Mouse (Mus musculus) hindlimb bud, embryonic 11.5 days (tissue): ENCODE data around the gene Tax1bp3.
A peak's percentile ranks its signal among the peaks of the same experiment; 100 is the strongest.

Source experiments
- DNase-seq: peaks from one replicate; pipeline ENCODE4 v3.0.0-alpha.2; 2012; ENCODE audit warnings: low read depth, low spot score; ENCODE audit errors: extremely low spot score

The Tax1bp3 gene

GRCm38 (mm10) chr11:73172186-73172585 is 4.7 kb upstream of the Tax1bp3 start:
- no peak for DNase-seq

GRCm38 (mm10) chr11:73175612-73176011 is 1.3 kb upstream of the Tax1bp3 start:
- no peak for DNase-seq

- no peak for DNase-seq
Measured at GRCm38 (mm10) chr11:73176186-73176585, 697 bp upstream of the Tax1bp3 start.

- no peak for DNase-seq
Measured at GRCm38 (mm10) chr11:73177509-73177875, 609 bp downstream of the Tax1bp3 start.

- DNase-seq = no peak
Measured at GRCm38 (mm10) chr11:73177895-73178294, 1.0 kb downstream of the Tax1bp3 start.

GRCm38 (mm10) chr11:73185872-73186615 is 9.2 kb downstream of the Tax1bp3 start:
- no peak for DNase-seq

- DNase-seq = no peak
Measured at GRCm38 (mm10) chr11:73187231-73187630, 10.3 kb downstream of the Tax1bp3 start.

GRCm38 (mm10) chr11:73193047-73193446 is 16.2 kb downstream of the Tax1bp3 start:
- DNase-seq = no peak

GRCm38 (mm10) chr11:73194444-73194843 is 17.6 kb downstream of the Tax1bp3 start:
- no peak for DNase-seq

GRCm38 (mm10) chr11:73198190-73198589 is 21.3 kb downstream of the Tax1bp3 start:
- DNase-seq = no peak

GRCm38 (mm10) chr11:73198603-73199229 is 21.8 kb downstream of the Tax1bp3 start, which contains the start of gene Ctns:
Ctns (minus strand) TSS chr11:73199042.
- DNase-seq = peak; percentile 73

- peak; percentile 80 for DNase-seq
Measured at GRCm38 (mm10) chr11:73199230-73199712, 22.4 kb downstream of the Tax1bp3 start, which contains the start of gene Shpk. Shpk (plus strand) TSS chr11:73199460.

- DNase-seq = no peak
Measured at GRCm38 (mm10) chr11:73199879-73200278, 23.0 kb downstream of the Tax1bp3 start.

GRCm38 (mm10) chr11:73201021-73201420 is 24.1 kb downstream of the Tax1bp3 start:
- no peak for DNase-seq

GRCm38 (mm10) chr11:73201597-73201996 is 24.7 kb downstream of the Tax1bp3 start:
- DNase-seq = no peak

- DNase-seq = no peak
Measured at GRCm38 (mm10) chr11:73203895-73204294, 27.0 kb downstream of the Tax1bp3 start.

GRCm38 (mm10) chr11:73205194-73205593 is 28.3 kb downstream of the Tax1bp3 start:
- DNase-seq = no peak

GRCm38 (mm10) chr11:73207621-73208020 is 30.7 kb downstream of the Tax1bp3 start:
- DNase-seq = no peak

GRCm38 (mm10) chr11:73213956-73214355 is 37.1 kb downstream of the Tax1bp3 start:
- no peak for DNase-seq

GRCm38 (mm10) chr11:73219671-73220070 is 42.8 kb downstream of the Tax1bp3 start:
- no peak for DNase-seq

- DNase-seq = no peak
Measured at GRCm38 (mm10) chr11:73220651-73221050, 43.8 kb downstream of the Tax1bp3 start.

- no peak for DNase-seq
Measured at GRCm38 (mm10) chr11:73222846-73223245, 46.0 kb downstream of the Tax1bp3 start.
